Mouse (Mus musculus) limb, embryonic 11.5 days (tissue): ENCODE results near the gene Bcl9l. TPM values are rescaled to one million over a fixed set of nuclear protein-coding genes. Genes with fewer than 3 reads are reported as not detected.

Source experiments
- ATAC-seq: fragments of 200-750 bp; cut with Nextera tagmentation; 2 replicates; pipeline ENCODE4 v1.8.0; 2017; ENCODE audit warnings: low read depth; ENCODE audit not compliant: insufficient number of reproducible peaks, low FRiP score, low TSS enrichment
- DNase-seq: peaks from one replicate; pipeline ENCODE4 v3.0.0-alpha.2; 2015; ENCODE audit warnings: low spot score
- H3K27ac ChIP-seq: fragments of 300-500 bp; sonication (generic); replicated peaks from 2 replicates; pipeline ENCODE4 v1.5.1; 2014; ENCODE audit warnings: low read depth, mild to moderate bottlenecking, low read length
- H3K27me3 ChIP-seq: fragments of 300-500 bp; sonication (generic); 2 replicates; pipeline ENCODE4 v1.6.1; 2014; ENCODE audit warnings: mild to moderate bottlenecking, low read length, mixed read lengths; ENCODE audit not compliant: control insufficient read depth, insufficient read depth
- H3K36me3 ChIP-seq: fragments of 300-500 bp; sonication (generic); 2 replicates; pipeline ENCODE4 v1.6.1; 2014; ENCODE audit warnings: mild to moderate bottlenecking, low read length, moderate library complexity, mixed read lengths; ENCODE audit not compliant: control insufficient read depth, insufficient read depth
- H3K4me1 ChIP-seq: fragments of 300-500 bp; sonication (generic); 2 replicates; pipeline ENCODE4 v1.6.1; 2014; ENCODE audit warnings: low read length, mixed read lengths; ENCODE audit not compliant: control insufficient read depth, insufficient read depth
- H3K4me2 ChIP-seq: fragments of 300-500 bp; sonication (generic); 2 replicates; pipeline ENCODE4 v1.6.1; 2014; ENCODE audit warnings: low read depth, mild to moderate bottlenecking, moderate library complexity; ENCODE audit not compliant: severe bottlenecking
- H3K4me3 ChIP-seq: fragments of 300-500 bp; sonication (generic); 2 replicates; pipeline ENCODE4 v1.5.1; 2014; ENCODE audit warnings: low read depth, low read length
- H3K9ac ChIP-seq: fragments of 300-500 bp; sonication (generic); 2 replicates; pipeline ENCODE4 v1.6.1; 2014; ENCODE audit warnings: mild to moderate bottlenecking, low read length
- H3K9me3 ChIP-seq: fragments of 300-500 bp; sonication (generic); 2 replicates; pipeline ENCODE4 v1.6.1; 2016; ENCODE audit warnings: low read length; ENCODE audit not compliant: control insufficient read depth
- WGBS: fragments of 180-500 bp; shearing (Covaris S2); extraction: QIAGEN DNeasy Blood & Tissue Kit; methylation state at CpG from one replicate; pipeline ENCODE4 v1.1.7; 2014; 5-methylcytosine and 5-hydroxymethylcytosine counted together
- polyA plus RNA-seq: library from polyadenylated mRNA; unstranded; fragments of >200 nt; fragmentation: Nextera tagmentation; extraction: Ambion mirVana; gene quantifications from 2 replicates; pipeline ENCODE4 v1.2.1, GENCODE M21; 2014

Bcl9l gene
- polyA plus RNA-seq, 1 experiment from 2014 or later, result 11.6 TPM

DNA sequence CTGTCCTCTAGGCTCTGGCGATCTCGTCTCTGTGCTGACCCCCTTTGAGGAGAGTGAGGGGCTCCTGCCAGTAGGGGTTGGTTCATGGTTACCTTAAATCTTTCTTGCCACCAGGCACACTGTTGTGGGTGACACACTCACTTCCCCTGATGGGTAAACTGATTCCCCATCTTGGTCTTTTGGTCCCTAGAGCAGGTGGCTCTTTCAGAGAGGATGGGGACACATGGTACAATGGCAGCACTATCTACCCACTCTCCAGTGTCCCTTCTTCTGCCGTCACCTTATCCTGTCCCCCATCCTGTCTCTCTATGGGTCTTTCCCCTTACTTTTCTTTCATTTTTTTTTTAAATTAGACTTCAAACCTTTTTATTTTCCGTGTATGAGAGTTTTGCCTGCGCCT, 33.3 kb downstream of the Bcl9l start:
- H3K27me3 ChIP-seq, result no peaks in the 10 kb centered on the region
- no peak overlapping the region for H3K9ac ChIP-seq
- no peak overlapping the region for H3K4me3 ChIP-seq
- no peaks in the 10 kb centered on the region for H3K36me3 ChIP-seq
- no peak for ATAC-seq
- DNase-seq, result no peak
- no peaks in the 10 kb centered on the region for H3K9me3 ChIP-seq
- WGBS, result 88% methylated on average over 5 of the region's 5 CpGs
- no peak overlapping the region for H3K27ac ChIP-seq
- H3K4me2 ChIP-seq, result no peak overlapping the region
- no peaks in the 10 kb centered on the region for H3K4me1 ChIP-seq

DNA sequence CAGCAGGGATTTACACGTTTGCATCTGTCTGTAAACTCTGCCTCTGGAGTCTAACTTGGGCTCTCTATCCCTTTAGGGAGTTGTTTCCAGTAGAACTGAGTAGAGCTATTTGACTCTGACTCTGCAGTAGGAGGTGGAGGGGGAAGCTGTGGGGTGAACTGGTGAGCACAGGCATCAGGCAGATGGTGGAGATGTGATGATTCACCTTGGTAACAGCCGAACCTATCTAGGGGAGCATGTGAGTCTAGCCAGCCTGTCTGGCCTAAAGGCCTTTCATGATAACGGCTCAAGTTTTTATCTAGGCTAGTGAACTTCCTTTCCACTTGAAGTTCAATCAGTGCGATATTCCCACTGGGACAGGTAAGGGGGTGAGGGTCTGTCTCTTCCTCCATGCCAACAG, 34.7 kb downstream of the Bcl9l start:
- WGBS, result 70% methylated on average over 4 of the region's 4 CpGs
- Histone ChIP-seq H3K9me3 (no peaks in the 10 kb centered on the region), H3K36me3 (no peaks in the 10 kb centered on the region), H3K27me3 (no peaks in the 10 kb centered on the region), H3K4me1 (no peaks in the 10 kb centered on the region), H3K9ac (no peak overlapping the region), H3K4me3 (no peak overlapping the region), H3K27ac (no peak overlapping the region), H3K4me2 (no peak overlapping the region)
- ATAC-seq, result no peak
- DNase-seq, result no peak

DNA sequence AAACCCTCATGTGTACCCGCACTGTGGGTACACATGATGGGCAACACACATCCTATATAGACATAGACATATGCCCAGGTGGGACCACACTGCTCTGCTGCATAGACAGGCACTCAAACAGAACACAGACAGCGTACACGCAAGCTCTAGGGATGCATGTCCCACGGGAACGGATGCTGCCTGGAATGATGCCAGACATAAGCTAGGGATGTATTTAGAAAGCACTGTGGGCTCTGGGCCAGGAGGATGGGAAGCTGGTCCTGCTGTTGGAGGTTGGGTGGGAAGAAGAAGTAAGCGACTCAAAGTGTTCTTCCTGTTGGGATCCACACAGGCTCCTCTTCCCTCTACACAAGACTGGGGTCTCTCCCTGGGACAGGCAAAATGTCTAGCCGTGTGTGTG, 35.4 kb downstream of the Bcl9l start:
- WGBS, result 87% methylated on average over 7 of the region's 7 CpGs
- no peaks in the 10 kb centered on the region for H3K4me1 ChIP-seq
- no peak overlapping the region for H3K27ac ChIP-seq
- H3K4me2 ChIP-seq, result no peak overlapping the region
- no peak overlapping the region for H3K9ac ChIP-seq
- no peaks in the 10 kb centered on the region for H3K36me3 ChIP-seq
- H3K27me3 ChIP-seq, result no peaks in the 10 kb centered on the region
- H3K9me3 ChIP-seq, result no peaks in the 10 kb centered on the region
- no peak for DNase-seq
- H3K4me3 ChIP-seq, result no peak overlapping the region
- ATAC-seq, result no peak

DNA sequence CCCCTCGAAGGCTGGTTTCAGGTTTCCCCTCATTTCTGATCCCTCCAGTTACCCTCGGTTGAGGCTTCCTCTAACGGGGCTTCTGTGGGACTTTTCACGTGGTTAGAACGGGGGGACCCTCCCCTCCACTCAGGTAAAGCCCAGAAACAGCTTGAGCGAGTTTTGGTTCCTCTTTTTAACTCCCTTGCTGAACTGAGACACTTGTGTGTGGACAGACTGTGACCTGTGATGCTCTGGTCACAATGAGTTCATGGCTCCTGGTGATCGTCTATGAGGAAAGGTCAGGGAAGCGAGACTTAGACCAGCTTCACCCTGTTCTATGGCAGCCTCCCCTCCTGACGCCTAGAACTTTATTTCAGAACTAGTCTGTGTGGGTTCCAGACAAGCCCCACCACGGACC, 39.3 kb downstream of the Bcl9l start:
- Histone ChIP-seq H3K27me3 (no peaks in the 10 kb centered on the region), H3K27ac (no peak overlapping the region), H3K4me1 (no peaks in the 10 kb centered on the region), H3K4me2 (no peak overlapping the region), H3K9ac (no peak overlapping the region), H3K36me3 (no peaks in the 10 kb centered on the region), H3K4me3 (no peak overlapping the region), H3K9me3 (no peaks in the 10 kb centered on the region)
- 79% methylated on average over 10 of the region's 10 CpGs for WGBS
- ATAC-seq (no peak), DNase-seq (no peak)

DNA sequence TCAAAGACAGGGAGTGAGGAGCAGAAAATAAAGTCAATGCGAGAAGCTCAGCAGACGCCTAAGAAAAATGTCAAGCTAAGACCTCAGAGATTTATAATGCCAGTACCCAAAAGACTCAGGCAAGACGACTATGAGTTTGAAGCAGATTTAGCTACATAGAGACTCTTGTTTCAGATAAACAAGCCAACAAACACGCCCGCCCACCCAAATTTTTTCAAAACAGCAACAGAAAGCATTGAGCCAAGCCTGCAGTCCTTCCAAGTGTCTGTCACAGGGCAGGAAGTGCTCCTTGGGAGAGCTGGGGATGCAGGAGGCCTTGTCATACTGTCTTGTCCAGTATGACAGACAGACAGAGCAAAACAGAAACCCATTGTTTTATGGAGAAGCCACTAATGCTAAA, 41.1 kb downstream of the Bcl9l start:
- Histone ChIP-seq H3K27me3 (no peaks in the 10 kb centered on the region), H3K36me3 (no peaks in the 10 kb centered on the region), H3K4me2 (no peak overlapping the region), H3K27ac (no peak overlapping the region), H3K4me3 (no peak overlapping the region), H3K9me3 (no peaks in the 10 kb centered on the region), H3K4me1 (no peaks in the 10 kb centered on the region), H3K9ac (no peak overlapping the region)
- ATAC-seq (no peak), DNase-seq (no peak)
- WGBS, result 69% methylated on average over 5 of the region's 5 CpGs

DNA sequence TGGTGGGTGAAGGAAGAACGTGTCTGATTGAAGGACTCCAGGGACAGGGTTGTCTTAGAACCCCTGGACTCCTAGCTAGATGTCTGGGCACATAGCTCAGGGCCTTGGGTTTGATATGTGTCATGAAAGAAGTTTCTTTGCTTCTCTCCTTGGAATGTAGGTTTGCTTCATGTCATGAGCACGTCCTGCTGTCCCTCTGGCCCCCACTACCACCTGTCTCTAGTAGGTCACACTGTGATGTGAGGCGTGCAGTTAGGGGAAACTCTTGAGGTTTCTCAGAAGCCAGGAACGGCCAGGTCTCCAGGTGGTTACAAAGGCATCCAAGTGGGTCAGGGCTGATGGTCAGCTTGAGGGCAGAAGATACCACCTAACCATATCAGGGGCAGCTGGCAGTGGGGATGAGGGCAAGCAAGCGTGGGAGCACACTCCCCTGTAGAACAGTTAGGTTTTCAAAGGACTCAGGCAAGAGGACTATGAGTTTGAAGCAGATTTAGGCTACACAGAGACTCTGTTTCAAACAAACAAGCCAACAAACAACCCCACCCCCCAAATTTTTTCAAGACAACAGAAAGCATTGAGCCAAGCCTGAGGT, 41.7 kb downstream of the Bcl9l start:
- WGBS, result 73% methylated on average over 5 of the region's 5 CpGs

DNA sequence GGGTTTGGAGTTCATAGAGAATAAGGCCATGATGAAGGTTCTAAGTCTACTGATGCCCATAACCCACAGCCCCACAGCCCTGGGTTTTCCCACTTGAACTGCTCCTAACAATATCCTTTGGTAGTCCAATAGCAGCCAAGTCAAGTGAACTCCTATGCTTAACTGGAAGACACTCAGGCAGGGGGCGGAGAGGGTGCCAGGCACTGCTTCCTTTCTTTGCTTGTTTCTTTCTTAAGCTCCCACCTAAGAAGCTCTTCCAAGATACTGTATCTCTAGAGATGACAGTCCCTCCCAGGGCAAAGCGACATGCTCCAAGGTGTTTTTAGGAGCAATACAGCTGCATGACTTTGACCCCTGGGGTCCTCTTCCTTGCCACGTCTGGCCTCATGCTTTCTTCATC, 42.4 kb downstream of the Bcl9l start:
- Histone ChIP-seq H3K9me3 (no peaks in the 10 kb centered on the region), H3K27ac (no peak overlapping the region), H3K4me3 (no peak overlapping the region), H3K9ac (no peak overlapping the region), H3K4me1 (no peaks in the 10 kb centered on the region), H3K36me3 (no peaks in the 10 kb centered on the region), H3K27me3 (no peaks in the 10 kb centered on the region), H3K4me2 (no peak overlapping the region)
- WGBS, result 83% methylated on average over 3 of the region's 3 CpGs
- no peak for ATAC-seq
- no peak for DNase-seq

More for the DNA sequence above, 41.7 kb downstream of the Bcl9l start:
- no peak overlapping the region for H3K9ac ChIP-seq
- no peaks in the 10 kb centered on the region for H3K4me1 ChIP-seq
- H3K4me3 ChIP-seq, result no peak overlapping the region
- no peak for ATAC-seq
- H3K36me3 ChIP-seq, result no peaks in the 10 kb centered on the region
- no peaks in the 10 kb centered on the region for H3K27me3 ChIP-seq
- H3K9me3 ChIP-seq, result no peaks in the 10 kb centered on the region
- H3K27ac ChIP-seq, result no peak overlapping the region
- DNase-seq, result no peak
- H3K4me2 ChIP-seq, result no peak overlapping the region

DNA sequence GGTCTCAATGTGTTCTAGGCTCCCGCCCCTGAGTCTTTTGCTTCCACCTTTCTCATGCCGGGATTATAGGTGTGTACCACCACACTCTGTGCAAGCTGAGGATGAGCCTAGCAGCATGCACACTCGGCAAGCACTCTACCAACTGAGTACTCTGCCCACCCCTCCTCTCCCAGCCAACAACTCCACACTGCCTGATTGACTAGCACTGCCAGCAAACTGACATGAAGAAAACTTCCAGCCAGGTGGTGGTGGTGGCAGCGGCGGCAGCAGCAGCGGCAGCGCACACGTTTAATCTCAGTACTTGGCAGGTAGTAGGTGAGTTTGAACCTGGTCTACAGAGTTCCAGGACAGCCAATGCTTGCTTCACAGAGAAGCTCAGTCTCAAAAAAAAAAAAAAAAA, 43.0 kb downstream of the Bcl9l start:
- Histone ChIP-seq H3K4me2 (no peak overlapping the region), H3K9me3 (no peaks in the 10 kb centered on the region), H3K4me1 (no peaks in the 10 kb centered on the region), H3K27me3 (no peaks in the 10 kb centered on the region), H3K4me3 (no peak overlapping the region), H3K9ac (no peak overlapping the region), H3K27ac (no peak overlapping the region), H3K36me3 (no peaks in the 10 kb centered on the region)
- ATAC-seq (no peak), DNase-seq (no peak)
- WGBS, result 91% methylated on average over 8 of the region's 8 CpGs
